Mouse (Mus musculus) B cell, adult 2 months (primary cell): ENCODE results near the gene 2310039H08Rik.

Source experiments
- DNase-seq, 2 experiments: peaks; one replicate each; pipeline ENCODE4 v3.0.0; 2022

Gene 2310039H08Rik

GRCm38 (mm10) chr17:46810672-46811071 is 38.2 kb downstream of the 2310039H08Rik start:
- DNase-seq = no peak

GRCm38 (mm10) chr17:46812442-46812841 is 40.0 kb downstream of the 2310039H08Rik start:
- DNase-seq = no peak

- no peak for DNase-seq
These were observed 41.2 kb downstream of the 2310039H08Rik start for GRCm38 (mm10) chr17:46813637-46814036.

- DNase-seq = no peak
These were observed 42.1 kb downstream of the 2310039H08Rik start for GRCm38 (mm10) chr17:46814497-46814896.

GRCm38 (mm10) chr17:46816306-46816705 is 43.9 kb downstream of the 2310039H08Rik start:
- no peak for DNase-seq

GRCm38 (mm10) chr17:46817734-46818158 is 45.3 kb downstream of the 2310039H08Rik start:
- DNase-seq = no peak

GRCm38 (mm10) chr17:46820628-46821027 is 48.2 kb downstream of the 2310039H08Rik start:
- DNase-seq = no peak
